Mouse (Mus musculus): ENCODE data around the gene Aoc1.
A peak's percentile ranks its signal among the peaks of the same experiment; 100 is the strongest.

- TF ChIP-seq CTCF (IDR thresholded peaks at IDR 0.05; ENCODE audit: low read depth): peak; percentile 34
- TF ChIP-seq EP300 (IDR thresholded peaks at IDR 0.05; ENCODE audit: low read depth): no peak
Observed at GRCm38 (mm10) chr6:48854155-48854554, 18.5 kb upstream of the Aoc1 start.
